Mouse (Mus musculus) ES-Bruce4 (cell line): ENCODE data around the gene Rab4a. TPM values are rescaled to one million over a fixed set of nuclear protein-coding genes. Genes with fewer than 3 reads are reported as not detected.
"Not testable (repeated sequence)": the region's sequence is repeated elsewhere in the genome, so short reads cannot be mapped to it uniquely, and the experiment has no call there.

Source experiments
- H3K27ac ChIP-seq: 2 replicates; pipeline ENCODE4 v1.5.1; 2012; ENCODE audit warnings: low read length, inconsistent platforms; ENCODE audit not compliant: insufficient read depth
- H3K27me3 ChIP-seq: 2 replicates; pipeline ENCODE4 v1.6.1; 2012; ENCODE audit warnings: mild to moderate bottlenecking, low read length, inconsistent platforms; ENCODE audit not compliant: control insufficient read depth, poor library complexity, insufficient read depth, severe bottlenecking
- H3K36me3 ChIP-seq: 2 replicates; pipeline ENCODE4 v1.6.1; 2012; ENCODE audit warnings: inconsistent platforms, mild to moderate bottlenecking, low read length, moderate library complexity; ENCODE audit not compliant: control insufficient read depth, poor library complexity, insufficient read depth, severe bottlenecking
- H3K4me1 ChIP-seq: one replicate; pipeline ENCODE4 v1.8.1; 2011; ENCODE audit warnings: low read length; ENCODE audit not compliant: control insufficient read depth, insufficient read depth
- H3K4me3 ChIP-seq: 2 replicates; pipeline ENCODE4 v1.5.1; 2011; ENCODE audit warnings: low read depth, mild to moderate bottlenecking, low read length
- H3K9ac ChIP-seq: 2 replicates; pipeline ENCODE4 v1.6.1; 2012; ENCODE audit warnings: low read depth, mild to moderate bottlenecking, inconsistent platforms; ENCODE audit not compliant: poor library complexity, severe bottlenecking
- H3K9me3 ChIP-seq: replicated peaks from 2 replicates; pipeline ENCODE4 v1.6.1; 2012; ENCODE audit warnings: mild to moderate bottlenecking, low read length, inconsistent platforms; ENCODE audit not compliant: control insufficient read depth, poor library complexity, insufficient read depth, severe bottlenecking
- CTCF ChIP-seq: IDR thresholded peaks from one replicate; pipeline ENCODE4 v1.8.1; 2011; ENCODE audit warnings: low read depth, low read length
- EP300 ChIP-seq: IDR thresholded peaks from 2 replicates; pipeline ENCODE4 v1.6.1; 2011; ENCODE audit warnings: low read depth, low read length; ENCODE audit not compliant: insufficient read depth
- POLR2A ChIP-seq: IDR thresholded peaks from one replicate; pipeline ENCODE4 v1.8.1; 2011; ENCODE audit warnings: low read length; ENCODE audit not compliant: insufficient read depth
- polyA plus RNA-seq: library from polyadenylated mRNA; stranded (reverse); fragments of >200 nt; gene quantifications from 2 replicates; pipeline ENCODE4 v1.2.4, GENCODE M21; 2011; ENCODE audit warnings: low read depth; ENCODE audit not compliant: missing spikeins, insufficient read depth, insufficient read length

Gene Rab4a
- polyA plus RNA-seq, 1 experiment: 26.1 TPM

- peaks cover 3% of the 10 kb centered on the region for H3K4me1 ChIP-seq
- no peak for TF ChIP-seq EP300
- no peak for TF ChIP-seq CTCF
- TF ChIP-seq POLR2A: no peak
- peak overlapping the region; percentile 68 for H3K4me3 ChIP-seq
- no peaks in the 10 kb centered on the region for H3K27me3 ChIP-seq
- no peaks in the 10 kb centered on the region for H3K9me3 ChIP-seq
- H3K27ac ChIP-seq: peak overlapping the region; percentile 31
- peak overlapping the region; percentile 77 for H3K9ac ChIP-seq
- H3K36me3 ChIP-seq: no peaks in the 10 kb centered on the region
Observed at GRCm38 (mm10) chr8:123805209-123805717, 522 bp upstream of the Rab4a start.

DNA sequence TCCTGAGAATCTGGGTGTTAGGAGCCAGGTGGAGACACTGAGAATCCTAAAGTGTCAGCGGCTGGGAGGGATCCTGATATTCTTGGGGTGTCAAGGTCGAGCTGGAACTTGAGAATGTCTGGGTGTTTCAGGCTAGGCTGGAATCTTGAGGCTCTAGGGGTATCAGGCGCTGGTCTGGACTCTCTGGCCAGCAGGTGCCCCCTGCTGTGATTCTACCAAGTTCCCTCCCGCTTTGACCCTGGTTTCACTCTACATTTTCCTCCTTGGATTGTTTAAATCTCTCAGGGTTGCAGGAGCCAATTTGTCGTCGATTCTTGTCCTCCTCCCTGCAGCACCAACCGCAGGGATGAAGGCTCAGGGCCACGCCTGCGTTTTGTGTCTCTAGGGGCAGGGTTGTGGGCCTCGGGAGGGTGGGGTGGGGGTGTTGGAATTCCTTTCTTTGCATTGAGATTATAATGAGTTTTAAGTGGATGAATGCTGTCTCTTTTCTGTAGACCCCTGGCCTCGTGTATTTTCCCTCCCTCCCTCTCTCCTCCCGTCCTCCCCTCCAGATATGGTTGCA lies 670 bp downstream of the Rab4a start:
- H3K9me3 ChIP-seq: no peaks in the 10 kb centered on the region
- no peaks in the 10 kb centered on the region for H3K27me3 ChIP-seq
- H3K4me3 ChIP-seq: peak overlapping the region; percentile 82
- no peaks in the 10 kb centered on the region for H3K36me3 ChIP-seq
- peak; percentile 23 for TF ChIP-seq POLR2A
- TF ChIP-seq EP300: peak; percentile 65
- TF ChIP-seq CTCF: no peak
- peaks cover 3% of the 10 kb centered on the region for H3K4me1 ChIP-seq
- H3K27ac ChIP-seq: peak overlapping the region; percentile 84
- H3K9ac ChIP-seq: peak overlapping the region; percentile 77

GRCm38 (mm10) chr8:123807024-123807431 lies 1.2 kb downstream of the Rab4a start:
- H3K4me3 ChIP-seq: peak overlapping the region; percentile 50
- TF ChIP-seq POLR2A (no peak), EP300 (no peak), CTCF (no peak)
- H3K9me3 ChIP-seq: no peaks in the 10 kb centered on the region
- peak overlapping the region; percentile 62 for H3K27ac ChIP-seq
- H3K36me3 ChIP-seq: no peaks in the 10 kb centered on the region
- peaks cover 3% of the 10 kb centered on the region for H3K4me1 ChIP-seq
- no peaks in the 10 kb centered on the region for H3K27me3 ChIP-seq
- H3K9ac ChIP-seq: peak overlapping the region; percentile 77

DNA sequence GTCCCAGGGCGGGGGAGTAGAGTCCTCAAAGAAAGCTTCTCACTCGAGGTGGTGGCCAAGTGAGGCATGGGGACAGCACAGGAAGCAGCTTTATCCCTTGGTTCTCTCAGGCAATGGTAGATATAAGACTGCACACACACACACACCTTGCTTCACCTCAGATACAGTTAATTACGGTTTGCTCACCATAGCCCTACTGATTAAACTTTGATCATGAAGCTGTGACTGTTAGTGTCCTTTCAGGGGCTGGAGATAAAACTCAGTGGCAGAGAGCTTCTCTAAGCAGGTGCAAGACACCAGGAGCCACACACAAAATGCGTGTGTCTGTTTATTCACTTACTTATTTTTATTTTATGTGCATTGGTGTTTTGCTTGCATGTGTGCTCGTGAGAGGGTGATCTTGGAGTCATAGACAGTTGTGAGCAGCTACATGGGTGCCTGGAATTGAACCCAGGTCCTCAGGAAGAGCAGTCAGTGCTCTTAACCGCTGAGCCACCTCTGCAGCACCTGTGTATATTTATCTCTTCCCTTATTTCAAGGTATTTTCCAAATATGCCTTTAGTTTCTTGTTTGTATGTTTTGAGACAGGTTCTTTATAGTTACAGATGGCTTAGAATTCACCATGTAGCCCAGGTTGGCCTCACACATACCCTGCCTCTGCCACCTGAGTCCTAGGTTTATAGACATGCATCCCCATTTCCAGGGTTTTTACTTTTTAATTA lies 2.2 kb downstream of the Rab4a start:
- H3K27me3 ChIP-seq: no peaks in the 10 kb centered on the region
- no peak overlapping the region for H3K27ac ChIP-seq
- no peaks in the 10 kb centered on the region for H3K36me3 ChIP-seq
- no peaks in the 10 kb centered on the region for H3K9me3 ChIP-seq
- TF ChIP-seq POLR2A: no peak
- no peak for TF ChIP-seq EP300
- H3K4me1 ChIP-seq: peaks cover 3% of the 10 kb centered on the region
- no peak overlapping the region for H3K4me3 ChIP-seq
- peak overlapping the region; percentile 77; the same call in 1 of the 2 replicates for H3K9ac ChIP-seq

- no peak overlapping the region for H3K4me3 ChIP-seq
- H3K36me3 ChIP-seq: no peaks in the 10 kb centered on the region
- H3K27me3 ChIP-seq: no peaks in the 10 kb centered on the region
- no peak overlapping the region for H3K27ac ChIP-seq
- TF ChIP-seq POLR2A (no peak), EP300 (no peak), CTCF (peak; percentile 11)
- peaks cover 3% of the 10 kb centered on the region for H3K4me1 ChIP-seq
- no peaks in the 10 kb centered on the region for H3K9me3 ChIP-seq
- H3K9ac ChIP-seq: no peak overlapping the region
Observed at GRCm38 (mm10) chr8:123808671-123809070, 2.9 kb downstream of the Rab4a start.

DNA sequence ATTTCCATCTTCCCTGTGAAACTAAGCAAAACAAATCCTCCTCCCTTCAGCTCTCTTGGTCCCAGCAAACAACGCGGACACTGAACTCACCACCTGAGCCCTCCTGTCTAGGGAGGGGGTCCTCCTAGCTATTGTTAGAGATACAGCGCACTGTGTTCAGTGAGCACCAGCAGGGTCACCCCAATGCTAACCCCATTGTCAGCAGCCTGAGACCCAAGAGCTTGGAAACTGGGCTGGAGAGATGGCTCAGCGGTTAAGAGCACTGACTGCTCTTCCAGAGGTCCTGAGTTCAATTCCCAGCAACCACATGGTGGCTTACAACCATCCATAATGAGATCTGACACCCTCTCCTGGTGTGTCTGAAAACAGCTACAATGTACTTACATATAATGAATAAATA lies 3.6 kb downstream of the Rab4a start:
- not testable (repeated sequence) for H3K4me1 ChIP-seq, H3K9ac ChIP-seq, H3K27me3 ChIP-seq, H3K9me3 ChIP-seq, H3K4me3 ChIP-seq, H3K27ac ChIP-seq, H3K36me3 ChIP-seq
